Mouse (Mus musculus) stomach, postnatal 0 days (tissue): ENCODE measurements at regions not wholly inside any gene's neighbourhood (a gene's known extent, or its start where the extent isn't known, plus 50 kb on each side); places are given as distances from the start of the nearest gene placed in this dataset.

ENCODE experiments used
- CTCF ChIP-seq: IDR thresholded peaks from 2 replicates; pipeline ENCODE4 v1.5.1; 2016; ENCODE audit warnings: antibody characterized with exemption, low read depth, mild to moderate bottlenecking, moderate library complexity
- EP300 ChIP-seq: optimal IDR thresholded peaks from 2 replicates; pipeline ENCODE3; 2016; ENCODE audit warnings: antibody characterized with exemption

DNA sequence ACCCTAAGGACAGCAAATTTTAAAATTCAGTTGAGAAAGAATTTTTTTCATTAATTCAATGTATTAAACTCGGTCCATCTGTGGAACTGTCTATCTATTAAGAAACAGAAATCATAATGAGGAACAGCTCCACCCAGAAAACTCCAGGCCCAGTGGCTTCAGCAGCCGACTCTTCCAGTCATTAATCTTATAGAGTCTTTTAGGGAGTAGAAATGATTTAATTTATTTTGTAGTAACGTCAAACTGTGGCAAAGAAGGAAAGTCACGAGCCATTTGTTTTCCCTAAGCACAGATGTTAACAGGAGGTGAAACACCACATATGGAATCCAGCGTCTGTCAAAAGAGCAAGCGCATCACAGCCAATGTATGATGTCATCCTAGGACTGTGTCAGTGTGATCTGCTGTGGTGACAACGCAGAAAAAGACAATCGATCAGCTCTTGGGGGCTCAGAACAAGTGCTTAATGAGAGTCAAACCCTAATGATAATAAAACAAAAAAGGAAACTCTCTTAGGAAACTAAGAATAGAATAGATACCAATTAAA is 119.9 kb upstream of the Irf2bp2 start:
- TF ChIP-seq CTCF = no peak
- TF ChIP-seq EP300 = no peak
